Mouse (Mus musculus) left cerebral cortex, adult 2 months (tissue): ENCODE data around the gene Arpp19. TPM values are rescaled to one million over a fixed set of nuclear protein-coding genes. Genes with fewer than 3 reads are reported as not detected.

Experiments used
- DNase-seq, 2 experiments: peaks; one replicate each; pipeline ENCODE4 v3.0.0; 2021 to 2022; ENCODE audit warnings: low spot score in 2 of 2, mixed read lengths in 1 of 2; ENCODE audit errors: extremely low spot score in 1 of 2
- H3K27ac ChIP-seq: fragments of 200-600 bp; 2 replicates; pipeline ENCODE4 v1.8.1; 2022
- H3K4me3 ChIP-seq: fragments of 200-600 bp; 2 replicates; pipeline ENCODE4 v1.8.1; 2022
- CTCF ChIP-seq: fragments of 200-600 bp; IDR thresholded peaks from 2 replicates; pipeline ENCODE4 v1.8.1; 2022; ENCODE audit warnings: antibody characterized with exemption, mild to moderate bottlenecking, moderate library complexity
- intact Hi-C: fragments of 180-260 bp; cut with DNase I; formaldehyde crosslinking; loops from one replicate; pipeline ENCODE4 v1.15.1; 2025
- total RNA-seq, 2 experiments: library from RNA; stranded (reverse); gene quantifications; 2 replicates each; pipeline ENCODE4 v1.2.3; 2021

The Arpp19 gene
- total RNA-seq, 2 experiments from 2014 or later = 449 to 473 TPM

DNA sequence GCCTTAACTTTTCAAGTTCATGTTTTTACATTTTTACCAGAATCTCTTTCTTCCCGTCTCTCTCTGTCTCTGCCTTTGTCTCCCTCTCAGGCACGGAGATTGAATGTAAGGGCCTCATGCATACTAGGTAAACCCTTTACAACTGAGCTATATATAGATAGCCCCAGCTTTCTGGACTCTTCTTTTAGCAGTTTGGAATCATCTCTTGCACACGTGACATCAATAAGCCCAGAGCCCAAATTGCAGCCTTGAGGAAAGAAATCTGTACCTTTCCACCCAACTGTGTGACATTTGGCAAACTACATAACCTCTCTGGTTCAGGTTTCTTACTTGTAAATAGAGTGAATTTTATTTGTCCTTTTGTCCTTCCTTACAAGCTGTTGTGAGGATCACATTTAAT, 34.9 kb downstream of the Arpp19 start:
- no peak for TF ChIP-seq CTCF
- intact Hi-C loops = loop anchor here (5.0 kb wide), 2 partner anchors 45 to 125 kb away; no protein-coding TSS in a partner anchor
- peak overlapping the region; percentile 91 for H3K4me3 ChIP-seq
- no peak for DNase-seq
- H3K27ac ChIP-seq = peak overlapping the region; percentile 96

DNA sequence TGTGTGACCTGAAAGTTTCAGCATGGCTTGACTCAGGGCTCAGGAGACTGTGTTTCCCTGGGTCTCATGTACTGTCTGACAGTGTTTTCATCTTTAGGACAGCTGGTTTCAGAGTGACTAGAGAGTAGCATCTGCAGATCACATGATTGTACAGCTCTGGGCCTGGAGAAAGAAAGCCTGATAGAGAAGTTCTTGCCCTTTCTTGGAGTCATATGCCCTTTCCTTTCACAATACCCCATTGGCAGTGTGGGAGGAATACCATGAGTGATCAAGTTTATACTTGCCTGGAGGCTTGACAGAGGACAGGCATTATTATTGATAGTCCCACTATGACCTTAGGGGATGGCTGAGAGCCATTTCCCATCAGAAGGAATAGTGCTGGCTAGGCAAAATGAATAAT, 39.8 kb downstream of the Arpp19 start:
- Histone ChIP-seq H3K4me3 (no peak overlapping the region), H3K27ac (no peak overlapping the region)
- TF ChIP-seq CTCF = no peak
- no peak for DNase-seq
- intact Hi-C loops = no loop called here

DNA sequence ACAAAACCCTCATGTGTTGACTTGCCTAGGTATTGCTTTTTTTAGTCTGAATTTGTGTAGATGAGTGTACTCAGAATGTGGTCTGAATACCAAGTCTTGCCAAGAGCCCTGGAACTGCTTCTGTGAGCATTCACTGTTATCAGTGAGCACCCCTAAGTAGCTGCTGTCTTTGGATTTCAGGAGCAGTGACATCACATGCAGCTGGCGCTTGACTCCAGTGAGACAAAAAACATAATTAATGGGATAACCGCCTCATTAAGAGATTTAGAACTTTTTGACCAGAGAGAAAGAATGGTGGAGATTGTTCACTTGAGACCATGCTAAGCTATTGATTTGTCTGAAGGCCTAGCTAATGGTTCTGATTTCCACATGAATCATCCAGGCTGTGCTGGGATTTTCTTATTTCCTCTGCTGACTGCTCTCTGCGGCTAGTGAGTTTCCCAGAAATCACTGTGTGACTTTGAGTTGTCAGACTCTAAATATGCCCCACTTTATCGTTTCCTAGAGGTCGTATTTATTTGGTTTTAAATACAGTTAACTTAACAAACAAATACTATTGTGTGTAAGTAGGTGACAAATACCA, 47.9 kb downstream of the Arpp19 start:
- intact Hi-C loops = no loop called here
- no peak for TF ChIP-seq CTCF
- H3K4me3 ChIP-seq = no peak overlapping the region
- no peak overlapping the region; the same call in 1 of the 2 replicates for H3K27ac ChIP-seq
- no peak for DNase-seq

DNA sequence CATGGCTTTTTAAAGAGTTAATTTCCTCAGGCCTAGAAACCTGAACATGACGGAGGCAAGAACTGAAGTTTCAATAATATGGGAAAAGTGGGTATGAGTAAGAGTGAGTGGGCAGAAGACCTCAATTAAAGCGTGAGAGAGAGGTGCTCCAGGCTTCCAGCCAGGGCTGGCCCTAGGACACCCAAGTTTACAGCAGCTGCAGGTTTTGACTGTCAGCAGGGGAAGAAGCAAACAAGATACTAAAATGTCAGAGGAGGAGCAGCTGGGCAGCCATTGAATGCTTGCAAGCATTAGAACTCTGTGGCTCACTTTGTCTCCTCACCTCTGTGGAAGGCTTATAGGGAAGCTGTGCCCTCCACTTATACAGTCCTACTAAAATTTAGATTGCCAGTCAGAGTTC, 50.4 kb downstream of the Arpp19 start:
- intact Hi-C loops = no loop called here
- Histone ChIP-seq H3K27ac (peak overlapping the region; percentile 26; the same call in 1 of the 2 replicates), H3K4me3 (no peak overlapping the region)
- no peak for TF ChIP-seq CTCF
- DNase-seq = no peak

DNA sequence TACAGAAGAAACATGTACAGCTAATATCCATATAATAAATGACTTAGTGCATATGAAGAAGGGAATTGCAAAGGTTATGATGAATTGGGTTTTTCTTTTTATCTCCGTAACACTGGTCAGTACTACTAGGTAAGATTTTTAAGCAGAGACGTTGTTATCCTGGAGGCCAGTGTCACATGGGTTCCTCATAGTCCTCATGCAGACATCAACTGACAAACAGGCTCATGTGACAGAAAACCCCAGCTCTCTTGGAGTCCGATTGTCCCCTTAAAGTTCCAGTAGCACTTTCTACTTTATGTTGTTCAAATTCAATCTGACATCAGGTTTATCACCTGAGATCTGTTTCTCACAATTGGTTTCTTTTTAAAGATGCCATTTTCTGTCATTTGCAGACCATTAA, 51.9 kb downstream of the Arpp19 start:
- no peak for TF ChIP-seq CTCF
- H3K27ac ChIP-seq = no peak overlapping the region
- intact Hi-C loops = no loop called here
- DNase-seq = no peak
- no peak overlapping the region for H3K4me3 ChIP-seq

GRCm38 (mm10) chr9:75092134-75092533, 54.7 kb downstream of the Arpp19 start:
- no peak for DNase-seq

DNA sequence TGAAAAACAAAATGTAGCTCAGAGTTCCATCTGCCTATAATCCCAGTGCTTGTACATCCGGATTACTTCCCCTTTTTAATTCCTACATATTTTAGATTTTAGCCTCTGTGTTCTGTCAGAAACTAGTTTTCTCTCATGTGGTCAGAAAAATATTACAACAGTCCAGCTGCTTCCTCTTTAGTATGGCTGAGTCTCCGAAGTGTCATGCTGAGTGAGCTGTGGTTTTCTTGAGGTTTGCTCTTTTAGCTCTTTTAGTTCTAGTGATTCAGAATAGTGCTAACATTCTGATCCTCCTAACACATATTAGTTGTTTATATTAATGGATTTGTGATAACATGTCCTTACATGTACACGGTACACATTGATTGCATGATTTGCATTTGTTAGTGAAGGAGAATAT, 57.3 kb downstream of the Arpp19 start:
- no peak overlapping the region for H3K4me3 ChIP-seq
- intact Hi-C loops = no loop called here
- no peak for TF ChIP-seq CTCF
- DNase-seq = no peak
- no peak overlapping the region for H3K27ac ChIP-seq

More at GRCm38 (mm10) chr9:75092134-75092533, 54.7 kb downstream of the Arpp19 start:
- Histone ChIP-seq H3K4me3 (no peak overlapping the region), H3K27ac (peak overlapping the region; percentile 44)
- TF ChIP-seq CTCF = no peak
- intact Hi-C loops = no loop called here

GRCm38 (mm10) chr9:75098937-75099336, 61.5 kb downstream of the Arpp19 start:
- no peak for TF ChIP-seq CTCF
- H3K27ac ChIP-seq = no peak overlapping the region; the same call in 1 of the 2 replicates
- no peak overlapping the region for H3K4me3 ChIP-seq
- intact Hi-C loops = no loop called here
- no peak for DNase-seq

- no peak overlapping the region for H3K4me3 ChIP-seq
- no peak overlapping the region for H3K27ac ChIP-seq
- DNase-seq = no peak
- TF ChIP-seq CTCF = no peak
- intact Hi-C loops = no loop called here
Observed at GRCm38 (mm10) chr9:75100157-75100781, 62.9 kb downstream of the Arpp19 start.

- DNase-seq = no peak
- intact Hi-C loops = no loop called here
- Histone ChIP-seq H3K4me3 (no peak overlapping the region), H3K27ac (no peak overlapping the region)
- TF ChIP-seq CTCF = no peak
Observed at GRCm38 (mm10) chr9:75102131-75102530, 64.7 kb downstream of the Arpp19 start.

Other genes starting within 250 kb of the Arpp19 start
- under 1 TPM; 0.14 to 0.29 TPM for gene Onecut1, start 175.7 kb upstream of the Arpp19 start, total RNA-seq
- gene Fam214a, start 84.7 kb upstream of the Arpp19 start, total RNA-seq = 10 to 100 TPM; 35.3 to 37.5 TPM
- gene Myo5a, start 33.4 kb downstream of the Arpp19 start, total RNA-seq = 100 to 1,000 TPM; 307 to 308 TPM
- gene Myo5c, start 194.4 kb downstream of the Arpp19 start, total RNA-seq = 1 to 10 TPM; 7.0 to 7.2 TPM